8 mouse cellular contexts compared by ENCODE assay signal in the genomic region with DNA sequence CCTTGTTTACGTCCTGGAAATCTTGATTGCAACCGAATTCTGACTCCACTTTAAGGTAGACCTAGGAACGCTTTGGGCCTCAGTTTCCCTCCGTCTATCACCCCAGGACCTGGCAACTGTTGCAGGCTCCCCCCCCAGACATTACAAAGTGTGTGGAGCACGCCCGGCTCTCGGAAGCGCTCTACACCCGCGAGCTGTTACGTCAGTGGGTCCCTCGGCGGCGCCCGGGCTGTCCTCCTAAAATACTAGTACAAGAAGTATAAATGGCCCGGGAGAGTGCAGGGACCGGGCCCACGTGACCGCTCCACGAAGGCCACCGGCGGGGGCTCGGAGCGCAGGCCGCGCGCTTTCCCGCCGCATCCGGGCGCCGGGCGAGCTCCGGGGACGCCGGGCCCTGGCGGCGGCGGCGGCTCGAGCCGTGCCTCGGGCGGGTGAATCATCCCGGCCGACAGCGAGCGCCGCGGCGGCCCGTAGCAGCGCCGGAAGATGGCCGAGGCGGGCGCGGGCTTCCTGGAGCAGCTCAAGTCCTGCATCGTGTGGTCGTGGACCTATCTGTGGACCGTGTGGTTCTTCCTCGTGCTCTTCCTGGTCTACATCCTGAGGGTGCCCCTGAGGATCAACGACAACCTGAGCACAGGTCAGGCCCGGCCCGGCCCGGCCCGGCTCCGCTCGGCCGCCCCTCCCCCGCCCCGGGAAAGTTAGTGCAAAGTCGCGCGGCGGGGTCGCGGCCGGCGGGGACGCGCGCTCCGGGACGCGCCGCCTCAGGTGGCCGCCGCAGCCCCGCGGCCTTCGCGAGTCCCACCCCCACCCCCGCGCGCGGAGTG. TPM values are rescaled to one million over a fixed set of nuclear protein-coding genes. Genes with fewer than 3 reads are reported as not detected.
A peak's percentile ranks its signal among the peaks of the same experiment; 100 is the strongest.
DNase-seq lines count a peak whose midpoint lies in the region; ATAC-seq and TF ChIP-seq lines count a peak whose summit lies in the region.

No protein-coding gene starts in this region.

- no peaks in the 10 kb centered on the region; the same call in 1 of the 2 replicates for H3K4me1 ChIP-seq in bone marrow, adult 2 months (ENCODE audit: control insufficient read depth, insufficient read depth, low read length)
- no peaks in the 10 kb centered on the region for H3K4me1 ChIP-seq in embryonic fibroblast, embryonic 13.5 days (ENCODE audit: control insufficient read depth, insufficient read depth, low read length)
- H3K4me1 ChIP-seq in heart, embryonic 10.5 days, result 0 out of 2 replicates have a peak, but pooled peaks cover 9% of the 10 kb centered on the region
- 0 out of 2 replicates have a peak, but pooled peaks cover 4% of the 10 kb centered on the region for H3K4me1 ChIP-seq in kidney, embryonic 14.5 days (ENCODE audit: control insufficient read depth, insufficient read depth, low read length)
- H3K4me1 ChIP-seq in liver, adult 2 months (ENCODE audit: control insufficient read depth, insufficient read depth, low read length), result peaks cover 3% of the 10 kb centered on the region; the same call in 1 of the 2 replicates

- TF ChIP-seq POLR2A in bone marrow, adult 2 months (IDR thresholded peaks at IDR 0.05; ENCODE audit: borderline replicate concordance, control insufficient read depth, low read depth, low read length), result no peak
- peak; percentile 59 for TF ChIP-seq POLR2A in embryonic fibroblast, embryonic 13.5 days (IDR thresholded peaks at IDR 0.05; ENCODE audit: low read depth, low read length)
- TF ChIP-seq POLR2A in liver, adult 2 months (IDR thresholded peaks at IDR 0.05; ENCODE audit: extremely low read depth, insufficient read depth, low read length), result 0 out of 2 replicates have a peak, but pooled peaks have one; percentile 3

- DNase-seq in B cell, adult 2 months, result peak; percentile 59 to 69
- peak; percentile 91 for DNase-seq in heart, embryonic 10.5 days (ENCODE audit: low spot score)
- DNase-seq in liver, adult 2 months (ENCODE audit: extremely low read depth, low read depth, low spot score), result peak; percentile 53
- DNase-seq in spleen, postnatal 36 days (ENCODE audit: low spot score in 2 of 2), result peak; percentile 57 to 77

- H3K79me2 ChIP-seq in liver, adult 2 months (ENCODE audit: control insufficient read depth, insufficient read depth, low read length), result peaks cover 14% of the 10 kb centered on the region; the same call in 1 of the 2 replicates

- peak overlapping the region; percentile 94 for H3K4me3 ChIP-seq in bone marrow, adult 2 months (replicated peaks; ENCODE audit: control insufficient read depth, low read depth, low read length)
- peak overlapping the region; percentile 54 for H3K4me3 ChIP-seq in embryonic fibroblast, embryonic 13.5 days (ENCODE audit: insufficient read depth, low read length)
- H3K4me3 ChIP-seq in heart, embryonic 10.5 days, result peak overlapping the region; percentile 90
- peak overlapping the region; percentile 77 for H3K4me3 ChIP-seq in kidney, embryonic 14.5 days (ENCODE audit: low read length)
- H3K4me3 ChIP-seq in liver, adult 2 months (ENCODE audit: insufficient read depth, low read depth, low read length), result peak overlapping the region; percentile 92

- H3K27ac ChIP-seq in bone marrow, adult 2 months (ENCODE audit: control insufficient read depth, insufficient read depth, low read depth, low read length, poor library complexity), result peak overlapping the region; percentile 75
- H3K27ac ChIP-seq in embryonic fibroblast, embryonic 13.5 days (ENCODE audit: insufficient read depth, low read length), result peak overlapping the region; percentile 65
- H3K27ac ChIP-seq in heart, embryonic 10.5 days, result peak overlapping the region; percentile 99
- H3K27ac ChIP-seq in kidney, embryonic 14.5 days (ENCODE audit: low read depth, low read length), result peak overlapping the region; percentile 79
- peak overlapping the region; percentile 88 for H3K27ac ChIP-seq in liver, adult 2 months (replicated peaks; ENCODE audit: insufficient read depth, low read depth, low read length)

- peak overlapping the region; percentile 76 for H3K4me2 ChIP-seq in kidney, embryonic 14.5 days (replicated peaks; ENCODE audit: low read depth, low read length)

- H3K9me3 ChIP-seq in heart, embryonic 10.5 days, result no peaks in the 10 kb centered on the region
- no peaks in the 10 kb centered on the region for H3K9me3 ChIP-seq in kidney, embryonic 14.5 days (ENCODE audit: control insufficient read depth, low read length)

- peak; percentile 88 for ATAC-seq in kidney, embryonic 14.5 days (ENCODE audit: low FRiP score, low TSS enrichment)
- peak; percentile 38 for ATAC-seq in monocyte, adult 5-6 weeks (replicated peaks; ENCODE audit: insufficient number of reproducible peaks, low FRiP score, low TSS enrichment, poor library complexity, severe bottlenecking)

- H3K36me3 ChIP-seq in heart, embryonic 10.5 days, result peaks cover 14% of the 10 kb centered on the region
- H3K36me3 ChIP-seq in kidney, embryonic 14.5 days (ENCODE audit: control insufficient read depth, insufficient read depth, low read length), result no peaks in the 10 kb centered on the region
- no peaks in the 10 kb centered on the region for H3K36me3 ChIP-seq in liver, adult 2 months (ENCODE audit: control insufficient read depth, insufficient read depth, low read length)

- peak; percentile 2; the same call in 1 of the 2 replicates for TF ChIP-seq CTCF in bone marrow, adult 2 months (IDR thresholded peaks at IDR 0.05; ENCODE audit: control insufficient read depth, insufficient read depth, low read length)
- TF ChIP-seq CTCF in embryonic fibroblast, embryonic 13.5 days (IDR thresholded peaks at IDR 0.05; ENCODE audit: borderline replicate concordance, insufficient read depth, low read length), result no peak
- TF ChIP-seq CTCF in liver, adult 2 months (IDR thresholded peaks at IDR 0.05; ENCODE audit: low read depth, low read length), result no peak

- H3K9ac ChIP-seq in kidney, embryonic 14.5 days (ENCODE audit: low read depth, low read length), result peak overlapping the region; percentile 82
- peak overlapping the region; percentile 95 for H3K9ac ChIP-seq in liver, adult 2 months (ENCODE audit: low read depth, low read length)

- under 1% methylated on average over 96 of the region's 97 CpGs for WGBS in bone marrow, adult 2 months
- under 1% methylated on average over 70 of the region's 97 CpGs for WGBS in heart, embryonic 10.5 days
- WGBS in kidney, embryonic 14.5 days, result 1% methylated on average over 79 of the region's 97 CpGs
- 1% methylated on average over 88 of the region's 97 CpGs for WGBS in liver, adult 2 months

- H3K27me3 ChIP-seq in heart, embryonic 10.5 days (ENCODE audit: insufficient read depth, poor library complexity, severe bottlenecking), result no peaks in the 10 kb centered on the region
- no peaks in the 10 kb centered on the region for H3K27me3 ChIP-seq in kidney, embryonic 14.5 days (ENCODE audit: control insufficient read depth, insufficient read depth, low read length)
- H3K27me3 ChIP-seq in liver, adult 2 months (ENCODE audit: control insufficient read depth, insufficient read depth, low read length), result no peaks in the 10 kb centered on the region

RNA-seq across cellular contexts. Expression of a gene that starts 1.2 kb away (rescaled TPM):
- 12.6 and 18.8 TPM in 2 replicates for polyA plus RNA-seq in bone marrow, adult 2 months (2011; ENCODE audit: insufficient read depth, insufficient read length, low replicate concordance, missing spikeins)
- 20.0 and 23.0 TPM in 2 replicates for polyA plus RNA-seq in embryonic fibroblast, embryonic 13.5 days (2011; ENCODE audit: insufficient read length, low read depth, missing spikeins)
- 24.0 and 24.9 TPM in 2 replicates for polyA plus RNA-seq in heart, embryonic 10.5 days (2016; fragmentation: Nextera tagmentation; extraction: Ambion mirVana)
- 18.0 and 22.4 TPM in 2 replicates for polyA plus RNA-seq in kidney, embryonic 14.5 days (2014; fragmentation: Nextera tagmentation; extraction: Ambion mirVana)
- 8.7 and 8.8 TPM in 2 replicates for total RNA-seq in liver, adult 2 months (2014; rRNA removed)
- polyA plus RNA-seq in liver, adult 2 months (2012; rRNA removed), result 5.7 and 7.1 TPM in 2 replicates
- total RNA-seq in monocyte, adult 5-6 weeks (2017), result 5.4 to 24.1 TPM (median 6.7 TPM) in 3 replicates

RNA-seq across cellular contexts. Expression of a gene that starts 57.9 kb away (rescaled TPM):
- polyA plus RNA-seq in bone marrow, adult 2 months (2011; ENCODE audit: insufficient read depth, insufficient read length, low replicate concordance, missing spikeins), result 48.7 and 67.3 TPM in 2 replicates
- 271 and 367 TPM in 2 replicates for polyA plus RNA-seq in embryonic fibroblast, embryonic 13.5 days (2011; ENCODE audit: insufficient read length, low read depth, missing spikeins)
- polyA plus RNA-seq in heart, embryonic 10.5 days (2016; fragmentation: Nextera tagmentation; extraction: Ambion mirVana), result 201 and 220 TPM in 2 replicates
- 238 and 259 TPM in 2 replicates for polyA plus RNA-seq in kidney, embryonic 14.5 days (2014; fragmentation: Nextera tagmentation; extraction: Ambion mirVana)
- total RNA-seq in liver, adult 2 months (2014; rRNA removed), result 71.2 and 80.9 TPM in 2 replicates
- 7.7 and 9.4 TPM in 2 replicates for polyA plus RNA-seq in liver, adult 2 months (2012; rRNA removed)
- total RNA-seq in monocyte, adult 5-6 weeks (2017), result 472 to 775 TPM (median 753 TPM) in 3 replicates

Comparison
In these comparisons a context has a peak if more than half of its experiments do, and no peak if none do; other contexts are left out.
1. Peak in every context shown above with its lines: DNase-seq, ATAC-seq, H3K4me3 ChIP-seq and H3K27ac ChIP-seq.